In the genomic region with DNA sequence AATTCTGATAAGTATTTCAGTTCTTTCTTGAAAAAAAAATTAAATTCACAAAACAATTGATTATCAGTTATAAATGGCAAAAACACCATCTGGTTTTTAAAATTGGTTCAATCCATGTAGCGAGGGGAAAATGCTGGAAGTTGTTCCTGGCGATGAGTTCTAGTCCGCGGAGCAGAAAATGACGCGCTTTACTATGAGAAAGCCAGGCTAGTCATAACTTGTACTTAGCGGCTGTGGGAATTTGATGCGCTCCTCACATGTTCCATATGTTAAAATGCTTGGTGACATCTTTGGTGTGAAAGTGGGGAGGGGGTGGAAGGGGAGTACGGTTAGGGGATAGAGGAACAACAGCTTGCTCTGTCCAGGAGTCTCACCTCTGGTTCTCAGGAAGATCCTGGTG, we compare ENCODE assay signal across 23 mouse cellular contexts. TPM values are rescaled to one million over a fixed set of nuclear protein-coding genes. Genes with fewer than 3 reads are reported as not detected.
DNase-seq lines count a peak whose midpoint lies in the region; ATAC-seq and TF ChIP-seq lines count a peak whose summit lies in the region.
"Had no signal": no experiment of that assay in that cellular context is flagged by ENCODE, and none has a peak within 500 bp of the region (broad histone marks: within the 10 kb centered on the region; RNA-seq: fewer than 3 reads in every experiment).

No protein-coding gene starts in this region.

- no peaks in the 10 kb centered on the region for H3K36me3 ChIP-seq in forebrain, embryonic 15.5 days
- H3K36me3 ChIP-seq in forebrain, embryonic 10.5 days (replicated peaks) = no peaks in the 10 kb centered on the region
- no peaks in the 10 kb centered on the region for H3K36me3 ChIP-seq in midbrain, embryonic 11.5 days (ENCODE audit: control insufficient read depth, insufficient read depth, low read length)
- no peaks in the 10 kb centered on the region for H3K36me3 ChIP-seq in midbrain, embryonic 15.5 days (replicated peaks)
- H3K36me3 ChIP-seq: embryonic facial prominence, embryonic 10.5 days; embryonic facial prominence, embryonic 13.5 days; hindbrain, embryonic 13.5 days; intestine, embryonic 15.5 days had no signal

- no peak overlapping the region for H3K9ac ChIP-seq in forebrain, embryonic 15.5 days (replicated peaks)
- H3K9ac ChIP-seq in midbrain, embryonic 11.5 days (ENCODE audit: low read length) = no peak overlapping the region
- no peak overlapping the region for H3K9ac ChIP-seq in midbrain, embryonic 15.5 days
- H3K9ac ChIP-seq: embryonic facial prominence, embryonic 13.5 days; hindbrain, embryonic 13.5 days; intestine, embryonic 15.5 days had no signal

- 82% methylated on average over 9 of the region's 9 CpGs for WGBS in forebrain, embryonic 15.5 days
- WGBS in forebrain, embryonic 10.5 days = 94% methylated on average over 9 of the region's 9 CpGs
- WGBS in midbrain, embryonic 11.5 days = 94% methylated on average over 9 of the region's 9 CpGs
- 91% methylated on average over 9 of the region's 9 CpGs for whole genome bisulfite sequencing in midbrain, embryonic 15.5 days

- no peak for ATAC-seq in forebrain, embryonic 15.5 days (replicated peaks)
- ATAC-seq in midbrain, embryonic 11.5 days (ENCODE audit: low FRiP score) = no peak
- ATAC-seq in midbrain, embryonic 15.5 days (replicated peaks) = no peak
- ATAC-seq: CD4-positive, CD25-positive, alpha-beta regulatory T cell, adult 4 months; hindbrain, embryonic 16.5 days; intestine, embryonic 15.5 days had no signal

- no peak overlapping the region for H3K4me3 ChIP-seq in forebrain, embryonic 15.5 days
- H3K4me3 ChIP-seq in forebrain, embryonic 10.5 days = no peak overlapping the region
- no peak overlapping the region for H3K4me3 ChIP-seq in midbrain, embryonic 11.5 days (ENCODE audit: low read depth, low read length)
- no peak overlapping the region for H3K4me3 ChIP-seq in midbrain, embryonic 15.5 days
- H3K4me3 ChIP-seq: embryonic facial prominence, embryonic 10.5 days; embryonic facial prominence, embryonic 13.5 days; erythroblast, embryonic 14.5 days; heart, adult 2 months; hindbrain, embryonic 13.5 days; intestine, embryonic 15.5 days had no signal

- no peaks in the 10 kb centered on the region for H3K9me3 ChIP-seq in forebrain, embryonic 15.5 days
- H3K9me3 ChIP-seq in forebrain, embryonic 10.5 days = no peaks in the 10 kb centered on the region
- no peaks in the 10 kb centered on the region for H3K9me3 ChIP-seq in midbrain, embryonic 11.5 days (ENCODE audit: control insufficient read depth, low read length)
- no peaks in the 10 kb centered on the region for H3K9me3 ChIP-seq in midbrain, embryonic 15.5 days
- H3K9me3 ChIP-seq: embryonic facial prominence, embryonic 10.5 days; embryonic facial prominence, embryonic 13.5 days; hindbrain, embryonic 13.5 days; intestine, embryonic 15.5 days had no signal

- H3K4me2 ChIP-seq in forebrain, embryonic 15.5 days (replicated peaks) = no peak overlapping the region
- H3K4me2 ChIP-seq in midbrain, embryonic 11.5 days = no peak overlapping the region
- H3K4me2 ChIP-seq in midbrain, embryonic 15.5 days = no peak overlapping the region
- H3K4me2 ChIP-seq: embryonic facial prominence, embryonic 13.5 days; heart, embryonic 11.5 days; hindbrain, embryonic 13.5 days; intestine, embryonic 15.5 days had no signal

- no peak for TF ChIP-seq POLR2A in brain, embryonic 14.5 days (IDR thresholded peaks at IDR 0.05; ENCODE audit: borderline replicate concordance, extremely low read depth, insufficient read depth, insufficient read length, poor library complexity, severe bottlenecking)

- H3K4me1 ChIP-seq in forebrain, embryonic 15.5 days = peaks cover 18% of the 10 kb centered on the region
- peaks cover 22% of the 10 kb centered on the region for H3K4me1 ChIP-seq in forebrain, embryonic 10.5 days
- peaks cover 10% of the 10 kb centered on the region; the same call in 1 of the 2 replicates for H3K4me1 ChIP-seq in midbrain, embryonic 11.5 days (ENCODE audit: control insufficient read depth, insufficient read depth, low read length)
- peaks cover 12% of the 10 kb centered on the region for H3K4me1 ChIP-seq in midbrain, embryonic 15.5 days

- TF ChIP-seq CTCF in brain, embryonic 14.5 days (IDR thresholded peaks at IDR 0.05; ENCODE audit: borderline replicate concordance, extremely low read depth, insufficient read depth, insufficient read length) = no peak

- no peak for DNase-seq in forebrain, embryonic 10.5 days (ENCODE audit: extremely low spot score, low spot score)
- DNase-seq in midbrain, embryonic 11.5 days (ENCODE audit: low spot score, missing footprints) = peak; percentile 33
- DNase-seq in brain, adult 2 months (ENCODE audit: low read depth, low spot score) = peak; percentile 45
- DNase-seq in brain, embryonic 14.5 days (ENCODE audit: low read depth) = peak; percentile 74
- DNase-seq: adrenal gland, adult 2 months; adrenal gland, postnatal 14 days; cerebellum, adult 18-20 months; cerebellum, postnatal 10 days; cerebellum, postnatal 36 days; embryo, embryonic 11 days; gastrocnemius, postnatal 25 days; heart, adult 2 months; kidney, adult 11 months had no signal

- no peaks in the 10 kb centered on the region for H3K27me3 ChIP-seq in forebrain, embryonic 15.5 days
- peaks cover 10% of the 10 kb centered on the region for H3K27me3 ChIP-seq in forebrain, embryonic 10.5 days (ENCODE audit: poor library complexity, severe bottlenecking)
- no peaks in the 10 kb centered on the region; the same call in 1 of the 2 replicates for H3K27me3 ChIP-seq in midbrain, embryonic 11.5 days (ENCODE audit: control insufficient read depth, insufficient read depth, low read length)
- 0 out of 2 replicates have a peak, but pooled peaks cover 4% of the 10 kb centered on the region for H3K27me3 ChIP-seq in midbrain, embryonic 15.5 days (replicated peaks)

- peak overlapping the region; percentile 6 for H3K27ac ChIP-seq in forebrain, embryonic 15.5 days (replicated peaks)
- H3K27ac ChIP-seq in forebrain, embryonic 10.5 days = no peak overlapping the region
- H3K27ac ChIP-seq in midbrain, embryonic 11.5 days (ENCODE audit: low read depth, low read length) = no peak overlapping the region
- no peak overlapping the region for H3K27ac ChIP-seq in midbrain, embryonic 15.5 days
- H3K27ac ChIP-seq: embryonic facial prominence, embryonic 10.5 days; embryonic facial prominence, embryonic 13.5 days; heart, adult 2 months; hindbrain, embryonic 13.5 days; intestine, embryonic 15.5 days had no signal

RNA-seq across cellular contexts. Expression of a gene that starts 2.7 kb away (rescaled TPM):
- 202 and 218 TPM in 2 replicates for polyA plus RNA-seq in forebrain, embryonic 15.5 days (2015; fragmentation: Nextera tagmentation; extraction: Ambion mirVana)
- polyA plus RNA-seq in forebrain, embryonic 10.5 days (2016; fragmentation: Nextera tagmentation; extraction: Ambion mirVana) = 100 and 101 TPM in 2 replicates
- 87.3 and 90.9 TPM in 2 replicates for polyA plus RNA-seq in midbrain, embryonic 11.5 days (2014; fragmentation: Nextera tagmentation; extraction: Ambion mirVana)
- 263 and 275 TPM in 2 replicates for polyA plus RNA-seq in midbrain, embryonic 15.5 days (2015; fragmentation: Nextera tagmentation; extraction: Ambion mirVana)
- polyA plus RNA-seq in brain, embryonic 14.5 days (2012; rRNA removed) = 78.1 and 103 TPM in 2 replicates
